Mouse (Mus musculus) liver, adult 2 months (tissue): ENCODE data around the gene Filip1l. TPM values are rescaled to one million over a fixed set of nuclear protein-coding genes. Genes with fewer than 3 reads are reported as not detected.

Source experiments
- DNase-seq: peaks from one replicate; pipeline ENCODE4 v3.0.0-alpha.2; 2011; ENCODE audit warnings: low read depth, low spot score; ENCODE audit errors: extremely low read depth
- H3K27ac ChIP-seq: fragments of 200-500 bp; replicated peaks from 2 replicates; pipeline ENCODE4 v1.5.1; 2012; ENCODE audit warnings: low read depth, mild to moderate bottlenecking, control low read depth, inconsistent platforms, low read length; ENCODE audit not compliant: insufficient read depth
- H3K27me3 ChIP-seq: fragments of 200-500 bp; 2 replicates; pipeline ENCODE4 v1.6.1; 2012; ENCODE audit warnings: mild to moderate bottlenecking, moderate library complexity, low read length, inconsistent platforms; ENCODE audit not compliant: control insufficient read depth, insufficient read depth
- H3K36me3 ChIP-seq: fragments of 200-500 bp; 2 replicates; pipeline ENCODE4 v1.6.1; 2012; ENCODE audit warnings: low read length, inconsistent platforms; ENCODE audit not compliant: control insufficient read depth, insufficient read depth
- H3K4me1 ChIP-seq: fragments of 200-500 bp; 2 replicates; pipeline ENCODE4 v1.6.1; 2011; ENCODE audit warnings: low read length; ENCODE audit not compliant: control insufficient read depth, insufficient read depth
- H3K4me3 ChIP-seq: fragments of 200-500 bp; 2 replicates; pipeline ENCODE4 v1.5.1; 2011; ENCODE audit warnings: low read depth, mild to moderate bottlenecking, control low read depth, low read length, moderate library complexity; ENCODE audit not compliant: insufficient read depth
- H3K79me2 ChIP-seq: fragments of 200-500 bp; 2 replicates; pipeline ENCODE4 v1.6.1; 2012; ENCODE audit warnings: inconsistent platforms, mild to moderate bottlenecking, low read length, moderate library complexity; ENCODE audit not compliant: control insufficient read depth, insufficient read depth
- H3K9ac ChIP-seq: fragments of 200-500 bp; 2 replicates; pipeline ENCODE4 v1.6.1; 2012; ENCODE audit warnings: low read depth, mild to moderate bottlenecking, control low read depth, inconsistent platforms, low read length
- CTCF ChIP-seq: fragments of 200-500 bp; IDR thresholded peaks from 2 replicates; pipeline ENCODE4 v1.5.1; 2011; ENCODE audit warnings: low read depth, low read length, control low read depth
- POLR2A ChIP-seq: fragments of 200-500 bp; IDR thresholded peaks from 2 replicates; pipeline ENCODE4 v1.6.1; 2011; ENCODE audit warnings: low read length, control low read depth; ENCODE audit not compliant: insufficient read depth; ENCODE audit errors: extremely low read depth
- WGBS: fragments of 180-500 bp; shearing (Covaris S2); methylation state at CpG from one replicate; pipeline ENCODE4 v1.1.7; 2018; 5-methylcytosine and 5-hydroxymethylcytosine counted together
- polyA plus RNA-seq: library from polyadenylated mRNA; depleted of rRNA; stranded (reverse); fragments of >200 nt; gene quantifications from 2 replicates; pipeline ENCODE4 v1.2.3, GENCODE M21; 2012
- total RNA-seq: library from RNA; depleted of rRNA; stranded (reverse); fragments of >200 nt; gene quantifications from 2 replicates; pipeline ENCODE4 v1.2.3, GENCODE M21; 2014

The Filip1l gene
- total and polyA plus RNA-seq, 2 experiments = 0.82 to 2.9 TPM

DNA sequence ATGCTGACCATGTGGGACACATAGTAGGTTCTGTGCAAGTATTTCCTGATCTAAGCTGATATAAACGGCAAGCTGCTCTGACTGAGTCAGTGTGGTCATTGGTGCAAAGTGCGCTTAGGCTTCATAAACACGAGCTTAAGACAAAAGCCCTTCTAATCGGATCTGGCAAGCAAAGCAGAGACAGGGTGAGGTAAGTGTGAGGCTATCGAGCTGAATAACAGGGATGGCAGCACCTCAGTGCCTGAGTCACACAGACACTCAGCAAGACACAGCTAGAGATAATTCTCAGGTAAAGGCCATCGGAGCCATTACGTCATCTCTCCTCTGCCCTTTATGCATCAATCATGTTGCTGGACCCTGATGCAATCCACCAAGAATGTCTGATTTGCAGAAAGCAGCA lies 100.1 kb downstream of the Filip1l start:
- WGBS = 53% methylated on average over 7 of the region's 7 CpGs

GRCm38 (mm10) chr16:57454106-57454763 lies 101.3 kb downstream of the Filip1l start:
- Histone ChIP-seq H3K36me3 (no peaks in the 10 kb centered on the region), H3K27ac (no peak overlapping the region), H3K4me3 (no peak overlapping the region), H3K27me3 (no peaks in the 10 kb centered on the region), H3K9ac (no peak overlapping the region), H3K4me1 (no peaks in the 10 kb centered on the region), H3K79me2 (no peaks in the 10 kb centered on the region)
- no peak for DNase-seq
- TF ChIP-seq CTCF = no peak
- no peak for TF ChIP-seq POLR2A
- 95% methylated on average over 8 of the region's 8 CpGs for WGBS

More for the DNA sequence above, 100.1 kb downstream of the Filip1l start:
- Histone ChIP-seq H3K36me3 (no peaks in the 10 kb centered on the region), H3K4me3 (no peak overlapping the region), H3K9ac (no peak overlapping the region), H3K27me3 (no peaks in the 10 kb centered on the region), H3K79me2 (no peaks in the 10 kb centered on the region), H3K27ac (no peak overlapping the region), H3K4me1 (no peaks in the 10 kb centered on the region)
- TF ChIP-seq POLR2A = no peak
- no peak for TF ChIP-seq CTCF
- no peak for DNase-seq

GRCm38 (mm10) chr16:57455573-57455972 lies 102.7 kb downstream of the Filip1l start:
- DNase-seq = no peak
- Histone ChIP-seq H3K9ac (no peak overlapping the region), H3K36me3 (no peaks in the 10 kb centered on the region), H3K79me2 (no peaks in the 10 kb centered on the region), H3K27ac (no peak overlapping the region), H3K4me1 (no peaks in the 10 kb centered on the region), H3K4me3 (no peak overlapping the region), H3K27me3 (no peaks in the 10 kb centered on the region)
- TF ChIP-seq CTCF = no peak
- no peak for TF ChIP-seq POLR2A
- WGBS = 88% methylated on average over 3 of the region's 3 CpGs

DNA sequence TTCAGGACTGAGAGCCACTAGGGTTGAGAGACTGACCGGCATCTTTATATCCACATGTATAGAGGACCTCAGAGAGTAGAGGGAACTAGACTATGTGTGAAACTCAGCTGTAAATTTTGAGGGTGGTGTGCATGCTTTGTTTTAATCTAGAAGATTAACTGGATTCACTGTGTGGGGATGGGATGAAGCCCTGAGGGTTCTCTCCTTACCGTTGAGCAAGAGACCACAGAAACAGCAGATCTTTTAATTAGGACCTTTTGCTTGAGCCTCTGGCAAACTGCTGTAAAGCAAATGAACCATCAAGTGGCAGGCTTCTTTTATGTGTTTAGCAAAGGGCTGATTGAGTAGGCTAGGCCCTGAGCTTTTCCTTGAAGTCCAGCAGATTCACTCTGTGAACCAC lies 103.1 kb downstream of the Filip1l start:
- no peak overlapping the region for H3K9ac ChIP-seq
- no peaks in the 10 kb centered on the region for H3K79me2 ChIP-seq
- no peaks in the 10 kb centered on the region for H3K4me1 ChIP-seq
- H3K27ac ChIP-seq = no peak overlapping the region
- H3K27me3 ChIP-seq = no peaks in the 10 kb centered on the region
- H3K4me3 ChIP-seq = no peak overlapping the region
- 81% methylated on average over 2 of the region's 2 CpGs for WGBS
- H3K36me3 ChIP-seq = no peaks in the 10 kb centered on the region
- TF ChIP-seq POLR2A (no peak), CTCF (no peak)
- DNase-seq = no peak

GRCm38 (mm10) chr16:57465386-57465913 lies 112.6 kb downstream of the Filip1l start:
- no peaks in the 10 kb centered on the region for H3K27me3 ChIP-seq
- H3K4me3 ChIP-seq = no peak overlapping the region
- no peaks in the 10 kb centered on the region for H3K79me2 ChIP-seq
- 93% methylated on average over 9 of the region's 9 CpGs for WGBS
- H3K9ac ChIP-seq = no peak overlapping the region
- no peak for DNase-seq
- no peaks in the 10 kb centered on the region for H3K36me3 ChIP-seq
- TF ChIP-seq POLR2A = no peak
- no peak for TF ChIP-seq CTCF
- H3K4me1 ChIP-seq = no peaks in the 10 kb centered on the region
- H3K27ac ChIP-seq = no peak overlapping the region

DNA sequence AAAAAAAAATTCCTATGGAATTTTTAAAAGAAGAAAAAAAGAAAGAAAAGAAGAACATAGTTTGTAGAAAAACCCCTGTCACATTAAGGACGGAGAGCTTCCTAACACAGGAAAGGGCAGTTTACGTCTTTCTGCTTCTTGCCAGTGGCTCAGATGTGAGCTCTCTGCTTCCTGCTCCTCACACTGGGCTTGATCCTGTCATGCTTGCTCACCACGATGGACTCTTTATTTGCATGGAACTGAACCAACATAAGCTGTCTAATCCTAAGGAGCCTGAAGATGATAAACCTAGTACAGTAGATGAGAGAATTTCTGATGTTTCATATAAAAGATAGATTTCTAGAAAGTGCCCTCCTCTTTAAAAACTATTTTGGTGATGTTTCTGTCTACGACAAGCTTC lies 116.4 kb downstream of the Filip1l start:
- Histone ChIP-seq H3K36me3 (no peaks in the 10 kb centered on the region), H3K79me2 (no peaks in the 10 kb centered on the region), H3K27me3 (no peaks in the 10 kb centered on the region), H3K27ac (no peak overlapping the region), H3K9ac (no peak overlapping the region), H3K4me1 (no peaks in the 10 kb centered on the region), H3K4me3 (no peak overlapping the region)
- WGBS = 82% methylated on average over 4 of the region's 4 CpGs
- DNase-seq = no peak
- TF ChIP-seq CTCF = no peak
- TF ChIP-seq POLR2A = no peak
